Mouse (Mus musculus): ENCODE measurements around the gene Nxnl2. TPM values are rescaled to one million over a fixed set of nuclear protein-coding genes. Genes with fewer than 3 reads are reported as not detected.

Nxnl2 gene
- total and polyA plus RNA-seq, 2 experiments from 2014 or later: 1.1 to 3.5 TPM

- no peaks in the 10 kb centered on the region for H3K27me3 ChIP-seq (ENCODE audit: control insufficient read depth, insufficient read depth, low read length)
- H3K9me3 ChIP-seq (replicated peaks; ENCODE audit: control insufficient read depth, low read length): no peaks in the 10 kb centered on the region
- H3K4me2 ChIP-seq (ENCODE audit: low read depth, low read length): no peak overlapping the region
- H3K4me1 ChIP-seq (ENCODE audit: control insufficient read depth, insufficient read depth): no peaks in the 10 kb centered on the region
- no peaks in the 10 kb centered on the region for H3K36me3 ChIP-seq (replicated peaks; ENCODE audit: control insufficient read depth, insufficient read depth, low read length)
- DNase-seq (ENCODE audit: low spot score) (no peak), ATAC-seq (ENCODE audit: insufficient read depth, low read depth) (no peak)
- no peak overlapping the region for H3K9ac ChIP-seq (replicated peaks; ENCODE audit: low read depth, low read length)
- no peak overlapping the region for H3K4me3 ChIP-seq (ENCODE audit: low read depth, low read length)
- no peak overlapping the region for H3K27ac ChIP-seq (ENCODE audit: low read depth)
- WGBS: 78% methylated on average over 2 of the region's 2 CpGs
- no peak for TF ChIP-seq CTCF (IDR thresholded peaks at IDR 0.05; ENCODE audit: low read depth)
- no peak for TF ChIP-seq EP300 (IDR thresholded peaks at IDR 0.05; ENCODE audit: low read depth)
These were observed 9.2 kb upstream of the Nxnl2 start for GRCm38 (mm10) chr13:51161672-51162071.

- no peak for DNase-seq (ENCODE audit: low spot score)
- Histone ChIP-seq H3K4me1 (ENCODE audit: control insufficient read depth, insufficient read depth) (no peaks in the 10 kb centered on the region), H3K9me3 (replicated peaks; ENCODE audit: control insufficient read depth, low read length) (no peaks in the 10 kb centered on the region), H3K9ac (replicated peaks; ENCODE audit: low read depth, low read length) (no peak overlapping the region), H3K27ac (ENCODE audit: low read depth) (no peak overlapping the region), H3K36me3 (replicated peaks; ENCODE audit: control insufficient read depth, insufficient read depth, low read length) (no peaks in the 10 kb centered on the region), H3K4me2 (ENCODE audit: low read depth, low read length) (no peak overlapping the region), H3K4me3 (ENCODE audit: low read depth, low read length) (no peak overlapping the region), H3K27me3 (ENCODE audit: control insufficient read depth, insufficient read depth, low read length) (no peaks in the 10 kb centered on the region)
- ATAC-seq (ENCODE audit: insufficient read depth, low read depth): no peak
- 80% methylated on average over 6 of the region's 6 CpGs for WGBS
- TF ChIP-seq CTCF (IDR thresholded peaks at IDR 0.05; ENCODE audit: low read depth) (no peak), EP300 (IDR thresholded peaks at IDR 0.05; ENCODE audit: low read depth) (no peak)
These were observed 8.6 kb upstream of the Nxnl2 start for GRCm38 (mm10) chr13:51162246-51162645.

GRCm38 (mm10) chr13:51166711-51167110 lies 4.1 kb upstream of the Nxnl2 start:
- TF ChIP-seq EP300 (IDR thresholded peaks at IDR 0.05; ENCODE audit: low read depth) (no peak), CTCF (IDR thresholded peaks at IDR 0.05; ENCODE audit: low read depth) (no peak)
- no peaks in the 10 kb centered on the region for H3K4me1 ChIP-seq (ENCODE audit: control insufficient read depth, insufficient read depth)
- no peaks in the 10 kb centered on the region for H3K36me3 ChIP-seq (replicated peaks; ENCODE audit: control insufficient read depth, insufficient read depth, low read length)
- no peaks in the 10 kb centered on the region for H3K9me3 ChIP-seq (replicated peaks; ENCODE audit: control insufficient read depth, low read length)
- H3K27ac ChIP-seq (ENCODE audit: low read depth): no peak overlapping the region
- H3K4me3 ChIP-seq (ENCODE audit: low read depth, low read length): no peak overlapping the region
- DNase-seq (ENCODE audit: low spot score): no peak
- peaks cover under 1% of the 10 kb centered on the region; the same call in 1 of the 2 replicates for H3K27me3 ChIP-seq (ENCODE audit: control insufficient read depth, insufficient read depth, low read length)
- H3K4me2 ChIP-seq (ENCODE audit: low read depth, low read length): no peak overlapping the region
- no peak overlapping the region for H3K9ac ChIP-seq (replicated peaks; ENCODE audit: low read depth, low read length)
- ATAC-seq (ENCODE audit: insufficient read depth, low read depth): no peak
- WGBS: 47% methylated on average over 11 of the region's 11 CpGs

GRCm38 (mm10) chr13:51170215-51170614 lies 607 bp upstream of the Nxnl2 start:
- WGBS: 16% methylated on average over 11 of the region's 11 CpGs
- peak overlapping the region; percentile 82 for H3K4me2 ChIP-seq (ENCODE audit: low read depth, low read length)
- TF ChIP-seq CTCF (IDR thresholded peaks at IDR 0.05; ENCODE audit: low read depth) (no peak), EP300 (IDR thresholded peaks at IDR 0.05; ENCODE audit: low read depth) (no peak)
- peaks cover 5% of the 10 kb centered on the region; the same call in 1 of the 2 replicates for H3K27me3 ChIP-seq (ENCODE audit: control insufficient read depth, insufficient read depth, low read length)
- H3K4me3 ChIP-seq (ENCODE audit: low read depth, low read length): peak overlapping the region; percentile 45
- no peak overlapping the region for H3K27ac ChIP-seq (ENCODE audit: low read depth)
- peak; percentile 48 for DNase-seq (ENCODE audit: low spot score)
- H3K36me3 ChIP-seq (replicated peaks; ENCODE audit: control insufficient read depth, insufficient read depth, low read length): no peaks in the 10 kb centered on the region
- no peaks in the 10 kb centered on the region for H3K9me3 ChIP-seq (replicated peaks; ENCODE audit: control insufficient read depth, low read length)
- no peak overlapping the region for H3K9ac ChIP-seq (replicated peaks; ENCODE audit: low read depth, low read length)
- no peaks in the 10 kb centered on the region for H3K4me1 ChIP-seq (ENCODE audit: control insufficient read depth, insufficient read depth)
- peak; percentile 47 for ATAC-seq (ENCODE audit: insufficient read depth, low read depth)

- DNase-seq (ENCODE audit: low spot score) (no peak), ATAC-seq (ENCODE audit: insufficient read depth, low read depth) (no peak)
- 95% methylated on average over 7 of the region's 7 CpGs for WGBS
- H3K9ac ChIP-seq (replicated peaks; ENCODE audit: low read depth, low read length): no peak overlapping the region
- no peak overlapping the region for H3K4me2 ChIP-seq (ENCODE audit: low read depth, low read length)
- TF ChIP-seq EP300 (IDR thresholded peaks at IDR 0.05; ENCODE audit: low read depth) (no peak), CTCF (IDR thresholded peaks at IDR 0.05; ENCODE audit: low read depth) (no peak)
- H3K4me3 ChIP-seq (ENCODE audit: low read depth, low read length): no peak overlapping the region
- H3K27me3 ChIP-seq (ENCODE audit: control insufficient read depth, insufficient read depth, low read length): peaks cover 5% of the 10 kb centered on the region; the same call in 1 of the 2 replicates
- no peaks in the 10 kb centered on the region for H3K4me1 ChIP-seq (ENCODE audit: control insufficient read depth, insufficient read depth)
- peaks cover 4% of the 10 kb centered on the region; the same call in 1 of the 2 replicates for H3K9me3 ChIP-seq (replicated peaks; ENCODE audit: control insufficient read depth, low read length)
- no peak overlapping the region for H3K27ac ChIP-seq (ENCODE audit: low read depth)
- no peaks in the 10 kb centered on the region for H3K36me3 ChIP-seq (replicated peaks; ENCODE audit: control insufficient read depth, insufficient read depth, low read length)
These were observed 1.8 kb downstream of the Nxnl2 start for GRCm38 (mm10) chr13:51172601-51173000.

- Histone ChIP-seq H3K4me1 (ENCODE audit: control insufficient read depth, insufficient read depth) (no peaks in the 10 kb centered on the region), H3K27me3 (ENCODE audit: control insufficient read depth, insufficient read depth, low read length) (no peaks in the 10 kb centered on the region), H3K4me3 (ENCODE audit: low read depth, low read length) (no peak overlapping the region), H3K36me3 (replicated peaks; ENCODE audit: control insufficient read depth, insufficient read depth, low read length) (no peaks in the 10 kb centered on the region), H3K9ac (replicated peaks; ENCODE audit: low read depth, low read length) (no peak overlapping the region), H3K9me3 (replicated peaks; ENCODE audit: control insufficient read depth, low read length) (peaks cover 4% of the 10 kb centered on the region; the same call in 1 of the 2 replicates), H3K27ac (ENCODE audit: low read depth) (no peak overlapping the region), H3K4me2 (ENCODE audit: low read depth, low read length) (no peak overlapping the region)
- TF ChIP-seq EP300 (IDR thresholded peaks at IDR 0.05; ENCODE audit: low read depth): no peak
- ATAC-seq (ENCODE audit: insufficient read depth, low read depth) (no peak), DNase-seq (ENCODE audit: low spot score) (no peak)
- WGBS: 73% methylated on average over 10 of the region's 10 CpGs
These were observed 8.1 kb downstream of the Nxnl2 start for GRCm38 (mm10) chr13:51178932-51179331.

Measured in heart, postnatal 0 days (tissue).